Mouse (Mus musculus) spleen, adult 12 weeks (tissue): Measurements from ENCODE around the gene Ptges2.
A peak's percentile ranks its signal among the peaks of the same experiment; 100 is the strongest.

ENCODE experiments used
- DNase-seq: peaks from one replicate; pipeline ENCODE4 v3.0.0; 2022; ENCODE audit warnings: low spot score

Ptges2 gene

GRCm38 (mm10) chr2:32375317-32375940 is 20.3 kb upstream of the Ptges2 start:
- DNase-seq: no peak

- no peak for DNase-seq
These were observed 18.7 kb upstream of the Ptges2 start for GRCm38 (mm10) chr2:32376963-32377362.

- DNase-seq: no peak
These were observed 15.6 kb upstream of the Ptges2 start for GRCm38 (mm10) chr2:32380001-32380500.

GRCm38 (mm10) chr2:32381141-32381774 is 14.4 kb upstream of the Ptges2 start:
- no peak for DNase-seq

GRCm38 (mm10) chr2:32381775-32382223 is 13.9 kb upstream of the Ptges2 start, which contains the start of gene 1110008P14Rik:
1110008P14Rik (minus strand) TSS chr2:32381938.
- DNase-seq: peak; percentile 92

GRCm38 (mm10) chr2:32382689-32383088 is 13.0 kb upstream of the Ptges2 start:
- no peak for DNase-seq

GRCm38 (mm10) chr2:32387706-32388490 is 7.8 kb upstream of the Ptges2 start, which contains the start of gene Lcn2:
Lcn2 (minus strand) TSS chr2:32388252.
- no peak for DNase-seq

- DNase-seq: no peak
These were observed 6.5 kb upstream of the Ptges2 start for GRCm38 (mm10) chr2:32389157-32389556.

GRCm38 (mm10) chr2:32390871-32391270 is 4.8 kb upstream of the Ptges2 start:
- no peak for DNase-seq

- no peak for DNase-seq
These were observed 3.6 kb upstream of the Ptges2 start for GRCm38 (mm10) chr2:32392063-32392462.

GRCm38 (mm10) chr2:32394973-32395372 is 723 bp upstream of the Ptges2 start:
- DNase-seq: no peak

GRCm38 (mm10) chr2:32395946-32396621 is 388 bp downstream of the Ptges2 start:
- peak; percentile 73 for DNase-seq

- no peak for DNase-seq
These were observed 999 bp downstream of the Ptges2 start for GRCm38 (mm10) chr2:32396695-32397094.

GRCm38 (mm10) chr2:32404663-32405062 is 9.0 kb downstream of the Ptges2 start:
- DNase-seq: peak; percentile 86

- no peak for DNase-seq
These were observed 11.6 kb downstream of the Ptges2 start for GRCm38 (mm10) chr2:32407144-32407824.

GRCm38 (mm10) chr2:32408429-32409424 is 13.0 kb downstream of the Ptges2 start:
- no peak for DNase-seq

GRCm38 (mm10) chr2:32411407-32411806 is 15.7 kb downstream of the Ptges2 start:
- DNase-seq: no peak

GRCm38 (mm10) chr2:32412742-32413531 is 17.2 kb downstream of the Ptges2 start:
- DNase-seq: no peak

- DNase-seq: no peak
These were observed 18.2 kb downstream of the Ptges2 start for GRCm38 (mm10) chr2:32413936-32414335.
